Mouse (Mus musculus): ENCODE measurements around the gene Oasl2.

- TF ChIP-seq CTCF (IDR thresholded peaks at IDR 0.05; ENCODE audit: low read depth) (no peak), EP300 (IDR thresholded peaks at IDR 0.05; ENCODE audit: low read depth) (no peak)
Measured at GRCm38 (mm10) chr5:114916777-114917176, 20.0 kb downstream of the Oasl2 start.

All from liver, embryonic 14.5 days (tissue).